In the genomic region with DNA sequence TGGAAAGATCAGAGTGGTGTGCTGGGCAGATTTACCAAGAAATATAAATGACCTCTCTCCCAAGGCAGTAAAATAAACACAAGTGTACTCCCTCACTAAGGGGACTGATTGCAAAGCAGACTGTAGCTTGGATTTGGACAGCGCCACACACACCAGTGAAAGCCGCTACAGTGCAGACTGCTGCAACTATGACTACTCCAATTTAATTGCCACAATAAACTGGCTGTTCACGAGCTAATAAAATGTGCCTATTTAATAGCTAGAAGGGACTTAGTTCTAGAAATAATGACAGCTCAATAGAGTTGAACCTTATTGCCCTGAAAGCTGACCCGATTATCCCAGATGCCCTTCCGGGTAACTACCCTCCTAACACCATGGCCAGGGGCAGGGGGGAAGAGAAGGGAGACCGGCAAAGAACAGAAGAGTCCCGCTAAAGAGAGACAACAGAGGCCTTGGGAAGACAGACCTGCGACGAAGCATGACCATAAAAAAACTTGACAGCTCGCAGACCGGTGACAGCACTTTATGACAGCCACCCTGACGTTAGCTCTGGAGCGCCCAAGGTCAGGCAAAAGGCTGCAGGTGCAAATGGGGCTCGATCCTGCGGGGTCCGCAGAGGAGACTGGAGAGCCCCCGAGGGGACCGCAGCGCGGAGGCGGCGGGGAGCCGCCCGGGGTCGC, we compare ENCODE assay signal across 8 mouse cellular contexts. TPM values are rescaled to one million over a fixed set of nuclear protein-coding genes. Genes with fewer than 3 reads are reported as not detected.
DNase-seq lines count a peak whose midpoint lies in the region; ATAC-seq and TF ChIP-seq lines count a peak whose summit lies in the region.

No protein-coding gene starts in this region.

- no peaks in the 10 kb centered on the region for H3K27me3 ChIP-seq in heart, postnatal 0 days (ENCODE audit: control insufficient read depth, insufficient read depth, low read length)
- H3K27me3 ChIP-seq in midbrain, embryonic 11.5 days (ENCODE audit: control insufficient read depth, insufficient read depth, low read length), result no peaks in the 10 kb centered on the region; the same call in 1 of the 2 replicates

- DNase-seq in layer of hippocampus, adult 2 months (ENCODE audit: low spot score in 2 of 2), result no peak
- no peak for DNase-seq in layer of hippocampus, postnatal 25 days (ENCODE audit: extremely low spot score in 1 of 2, low spot score in 1 of 2)
- peak; percentile 34 for DNase-seq in adipocyte (ENCODE audit: low spot score)
- no peak for DNase-seq in heart, postnatal 0 days (ENCODE audit: low spot score)
- DNase-seq in midbrain, embryonic 11.5 days (ENCODE audit: low spot score, missing footprints), result no peak
- DNase-seq in thymus, postnatal 36 days, result no peak
- DNase-seq in cerebellum, adult 9-11 months, result no peak
- DNase-seq in left cerebral cortex, adult 11 months (ENCODE audit: low spot score), result no peak

- peak overlapping the region; percentile 91 for H3K4me2 ChIP-seq in heart, postnatal 0 days (ENCODE audit: low read depth, low read length)
- peak overlapping the region; percentile 93 for H3K4me2 ChIP-seq in midbrain, embryonic 11.5 days

- peak overlapping the region; percentile 83 for H3K9ac ChIP-seq in heart, postnatal 0 days (replicated peaks; ENCODE audit: low read depth, low read length)
- peak overlapping the region; percentile 83 for H3K9ac ChIP-seq in midbrain, embryonic 11.5 days (ENCODE audit: low read length)

- TF ChIP-seq EP300 in heart, postnatal 0 days (IDR thresholded peaks at IDR 0.05; ENCODE audit: low read depth), result no peak

- H3K9me3 ChIP-seq in heart, postnatal 0 days (replicated peaks; ENCODE audit: control insufficient read depth, low read length), result no peaks in the 10 kb centered on the region
- H3K9me3 ChIP-seq in midbrain, embryonic 11.5 days (ENCODE audit: control insufficient read depth, low read length), result no peaks in the 10 kb centered on the region

- 0 out of 2 replicates have a peak, but pooled peaks have one; percentile 10 for ATAC-seq in heart, postnatal 0 days (ENCODE audit: insufficient read depth, low read depth)
- peak; percentile 12; the same call in 1 of the 2 replicates for ATAC-seq in midbrain, embryonic 11.5 days (ENCODE audit: low FRiP score)

- WGBS in heart, postnatal 0 days, result 3% methylated on average over 19 of the region's 25 CpGs
- WGBS in midbrain, embryonic 11.5 days, result 10% methylated on average over 24 of the region's 25 CpGs

- H3K4me1 ChIP-seq in heart, postnatal 0 days (ENCODE audit: control insufficient read depth, insufficient read depth), result peaks cover 27% of the 10 kb centered on the region
- peaks cover 20% of the 10 kb centered on the region for H3K4me1 ChIP-seq in midbrain, embryonic 11.5 days (ENCODE audit: control insufficient read depth, insufficient read depth, low read length)

- TF ChIP-seq CTCF in layer of hippocampus, adult 2 months (conservative IDR thresholded peaks at IDR 0.05), result no peak
- no peak for TF ChIP-seq CTCF in heart, postnatal 0 days (IDR thresholded peaks at IDR 0.05; ENCODE audit: low read depth)

- H3K4me3 ChIP-seq in layer of hippocampus, adult 2 months, result peak overlapping the region; percentile 73
- peak overlapping the region; percentile 90 for H3K4me3 ChIP-seq in heart, postnatal 0 days (ENCODE audit: low read depth, low read length)
- peak overlapping the region; percentile 95 for H3K4me3 ChIP-seq in midbrain, embryonic 11.5 days (ENCODE audit: low read depth, low read length)

- peak overlapping the region; percentile 97 for H3K27ac ChIP-seq in layer of hippocampus, adult 2 months
- peak overlapping the region; percentile 86 for H3K27ac ChIP-seq in heart, postnatal 0 days (ENCODE audit: low read depth)
- H3K27ac ChIP-seq in midbrain, embryonic 11.5 days (ENCODE audit: low read depth, low read length), result no peak overlapping the region; the same call in 1 of the 2 replicates

- no peaks in the 10 kb centered on the region for H3K36me3 ChIP-seq in heart, postnatal 0 days (replicated peaks; ENCODE audit: control insufficient read depth, insufficient read depth, low read length)
- no peaks in the 10 kb centered on the region for H3K36me3 ChIP-seq in midbrain, embryonic 11.5 days (ENCODE audit: control insufficient read depth, insufficient read depth, low read length)

RNA-seq across cellular contexts. Expression of gene Zdhhc7, which starts 0.8 kb away (rescaled TPM):
- 10 to 100 TPM; 33.9 to 35.9 TPM for total RNA-seq in layer of hippocampus, adult 2 months (2021)
- 10 to 100 TPM; 36.5 to 40.0 TPM for total RNA-seq in layer of hippocampus, postnatal 25 days (2021)
- total RNA-seq in heart, postnatal 0 days (2014; rRNA removed; ENCODE audit: low replicate concordance), result 57.6 and 86.8 TPM in 2 replicates
- polyA plus RNA-seq in heart, postnatal 0 days (2015; fragmentation: Nextera tagmentation; extraction: Ambion mirVana), result 33.5 and 35.2 TPM in 2 replicates
- polyA plus RNA-seq in midbrain, embryonic 11.5 days (2014; fragmentation: Nextera tagmentation; extraction: Ambion mirVana), result 24.2 and 25.9 TPM in 2 replicates

RNA-seq across cellular contexts. Expression of gene 6430548M08Rik, which starts 13.4 kb away (rescaled TPM):
- total RNA-seq in layer of hippocampus, adult 2 months (2021), result 100 to 1,000 TPM; 170 to 183 TPM
- 100 to 1,000 TPM; 151 to 168 TPM for total RNA-seq in layer of hippocampus, postnatal 25 days (2021)
- 14.5 and 22.2 TPM in 2 replicates for total RNA-seq in heart, postnatal 0 days (2014; rRNA removed; ENCODE audit: low replicate concordance)
- polyA plus RNA-seq in heart, postnatal 0 days (2015; fragmentation: Nextera tagmentation; extraction: Ambion mirVana), result 7.1 and 8.4 TPM in 2 replicates
- polyA plus RNA-seq in midbrain, embryonic 11.5 days (2014; fragmentation: Nextera tagmentation; extraction: Ambion mirVana), result 12.4 and 13.5 TPM in 2 replicates
